Comparison of ENCODE assay signal across 8 mouse cellular contexts in the genomic region with DNA sequence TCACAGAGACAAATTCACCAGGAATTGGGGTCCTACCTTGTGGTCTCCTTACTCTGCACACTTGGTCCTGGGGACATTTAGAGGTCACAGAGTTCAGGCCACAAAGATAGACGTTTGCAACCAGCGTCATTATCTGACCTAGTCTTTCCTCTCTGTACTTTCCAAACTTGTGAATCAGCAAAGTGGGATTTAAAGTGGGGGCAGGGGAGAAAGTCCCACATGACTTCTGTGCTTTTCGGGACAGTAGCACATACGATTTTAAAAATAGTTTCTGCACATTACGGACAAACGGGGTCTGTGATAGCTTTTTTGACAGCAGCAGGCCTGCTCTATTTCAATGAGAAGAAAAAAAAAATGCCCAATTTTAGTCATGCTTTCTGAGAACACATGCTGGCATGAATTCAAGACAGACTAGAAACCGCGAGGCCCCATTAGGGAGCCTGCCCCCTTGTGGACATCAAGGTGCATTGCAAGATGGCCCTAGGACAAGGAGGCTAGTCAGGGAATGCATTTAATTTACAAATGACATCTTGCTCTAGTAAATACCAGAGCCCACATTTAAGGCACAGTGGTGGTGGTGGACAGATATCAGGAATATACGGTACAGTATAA. TPM values are rescaled to one million over a fixed set of nuclear protein-coding genes. Genes with fewer than 3 reads are reported as not detected.
DNase-seq lines count a peak whose midpoint lies in the region; ATAC-seq and TF ChIP-seq lines count a peak whose summit lies in the region.

No protein-coding gene starts in this region.

- TF ChIP-seq CTCF in heart, postnatal 0 days (IDR thresholded peaks at IDR 0.05; ENCODE audit: low read depth): peak; percentile 97

- peak overlapping the region; percentile 3; the same call in 1 of the 2 replicates for H3K4me2 ChIP-seq in heart, postnatal 0 days (ENCODE audit: low read depth, low read length)
- H3K4me2 ChIP-seq in limb, embryonic 13.5 days (replicated peaks): peak overlapping the region; percentile 25; the same call in 1 of the 2 replicates

- H3K27me3 ChIP-seq in heart, postnatal 0 days (ENCODE audit: control insufficient read depth, insufficient read depth, low read length): peaks cover 12% of the 10 kb centered on the region
- H3K27me3 ChIP-seq in limb, embryonic 13.5 days: no peaks in the 10 kb centered on the region

- 0 out of 2 replicates have a peak, but pooled peaks have one; percentile 10 for ATAC-seq in heart, postnatal 0 days (ENCODE audit: insufficient read depth, low read depth)
- no peak for ATAC-seq in limb, embryonic 13.5 days (ENCODE audit: low FRiP score, low read depth)

- H3K9me3 ChIP-seq in heart, postnatal 0 days (replicated peaks; ENCODE audit: control insufficient read depth, low read length): no peaks in the 10 kb centered on the region
- H3K9me3 ChIP-seq in limb, embryonic 13.5 days: no peaks in the 10 kb centered on the region

- peak; percentile 71 to 94 for DNase-seq in adrenal gland, adult (ENCODE audit: inconsistent age in 2 of 2, low spot score in 1 of 2)
- no peak for DNase-seq in adrenal gland, adult 8-10 months
- peak; percentile 64 for DNase-seq in ovary, postnatal 14 days (ENCODE audit: low spot score)
- no peak for DNase-seq in ovary, postnatal 10 days (ENCODE audit: low spot score)
- peak; percentile 78 for DNase-seq in cerebellum, adult 9-10 months
- peak; percentile 84 for DNase-seq in heart, postnatal 0 days (ENCODE audit: low spot score)
- DNase-seq in retina, adult 2 months (ENCODE audit: low read depth, low spot score): peak; percentile 54

- TF ChIP-seq EP300 in heart, postnatal 0 days (IDR thresholded peaks at IDR 0.05; ENCODE audit: low read depth): no peak

- peaks cover 9% of the 10 kb centered on the region; the same call in 1 of the 2 replicates for H3K4me1 ChIP-seq in heart, postnatal 0 days (ENCODE audit: control insufficient read depth, insufficient read depth)
- H3K4me1 ChIP-seq in limb, embryonic 13.5 days: peaks cover 27% of the 10 kb centered on the region

- no peak overlapping the region for H3K4me3 ChIP-seq in heart, postnatal 0 days (ENCODE audit: low read depth, low read length)
- no peak overlapping the region for H3K4me3 ChIP-seq in limb, embryonic 13.5 days

- 7% methylated on average over 9 of the region's 9 CpGs for WGBS in heart, postnatal 0 days
- 21% methylated on average over 9 of the region's 9 CpGs for WGBS in limb, embryonic 13.5 days

- H3K36me3 ChIP-seq in heart, postnatal 0 days (replicated peaks; ENCODE audit: control insufficient read depth, insufficient read depth, low read length): no peaks in the 10 kb centered on the region; the same call in 1 of the 2 replicates
- peaks cover 16% of the 10 kb centered on the region; the same call in 1 of the 2 replicates for H3K36me3 ChIP-seq in limb, embryonic 13.5 days

- no peak overlapping the region for H3K9ac ChIP-seq in heart, postnatal 0 days (replicated peaks; ENCODE audit: low read depth, low read length)
- no peak overlapping the region for H3K9ac ChIP-seq in limb, embryonic 13.5 days

- H3K27ac ChIP-seq in heart, postnatal 0 days (ENCODE audit: low read depth): peak overlapping the region; percentile 27; the same call in 1 of the 2 replicates
- no peak overlapping the region for H3K27ac ChIP-seq in limb, embryonic 13.5 days

RNA-seq across cellular contexts. Expression of a gene that starts 55.1 kb away (rescaled TPM):
- total RNA-seq in adrenal gland, adult 8-10 months (2022): under 1 TPM; 0.30 to 0.80 (median 0.60) TPM
- 1.0 and 11.4 TPM in 2 replicates for total RNA-seq in heart, postnatal 0 days (2014; rRNA removed; ENCODE audit: low replicate concordance)
- 0.49 and 0.92 TPM in 2 replicates for polyA plus RNA-seq in heart, postnatal 0 days (2015; fragmentation: Nextera tagmentation; extraction: Ambion mirVana)
- polyA plus RNA-seq in limb, embryonic 13.5 days (2015; fragmentation: Nextera tagmentation; extraction: Ambion mirVana): 2.8 and 4.6 TPM in 2 replicates

Comparison
In these comparisons a context has a peak if more than half of its experiments do, and no peak if none do; other contexts are left out.
1. DNase-seq: peak in adrenal gland, adult (2 of 2), ovary, postnatal 14 days (single experiment), cerebellum, adult 9-10 months (single experiment), heart, postnatal 0 days (single experiment) and retina, adult 2 months (single experiment); none in adrenal gland, adult 8-10 months (single experiment) and ovary, postnatal 10 days (single experiment).